Mouse (Mus musculus) mesoderm, embryonic 11.5 days (tissue): Measurements from ENCODE around the gene Sh2d7.
"Not testable (repeated sequence)": the region's sequence is repeated elsewhere in the genome, so short reads cannot be mapped to it uniquely, and the experiment has no call there.

Experiments used
- DNase-seq: peaks from one replicate; pipeline ENCODE4 v3.0.0-alpha.2; 2012; ENCODE audit warnings: low read depth, low spot score

The Sh2d7 gene

GRCm38 (mm10) chr9:54544212-54544953 is 5.6 kb downstream of the Sh2d7 start:
- DNase-seq: no peak

DNA sequence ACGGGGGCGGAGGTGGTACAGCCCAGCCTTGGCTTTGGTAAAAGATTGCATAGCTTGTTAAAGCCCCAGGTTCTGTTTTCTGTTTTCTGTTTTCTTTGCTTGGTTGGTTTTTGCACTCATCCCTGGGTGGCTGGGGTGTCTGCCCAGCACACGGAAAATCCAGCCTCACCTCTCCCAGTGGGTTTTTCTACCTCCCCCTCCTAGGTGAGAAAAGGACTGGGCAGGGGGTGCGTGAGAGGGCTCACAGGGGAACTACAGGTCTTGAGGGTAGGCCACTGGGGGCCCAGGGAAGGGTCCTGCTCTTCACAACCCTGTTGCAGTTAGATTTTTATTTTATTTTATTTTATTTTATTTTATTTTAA is 6.2 kb downstream of the Sh2d7 start:
- DNase-seq: no peak

DNA sequence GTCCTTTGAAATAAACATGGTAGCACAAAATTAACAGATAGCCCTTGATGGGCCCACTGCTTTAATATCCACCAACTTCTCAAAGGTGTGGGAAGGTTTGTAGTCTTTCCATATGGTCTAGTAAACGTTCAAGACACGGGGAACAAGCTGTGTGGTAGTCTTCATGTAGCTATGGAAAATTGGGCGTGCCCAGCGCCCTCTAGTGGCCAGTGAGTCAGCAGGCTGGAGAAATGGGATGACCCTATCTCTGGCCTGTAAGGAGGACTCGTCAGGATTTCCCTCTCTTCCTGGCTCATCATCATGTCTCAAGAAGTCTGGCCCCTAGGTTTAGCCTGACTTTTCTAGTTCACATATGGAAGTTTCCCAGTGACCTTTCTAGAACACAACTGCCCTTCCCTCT is 8.8 kb downstream of the Sh2d7 start:
- peak; percentile 63 for DNase-seq

- DNase-seq: no peak
Observed at GRCm38 (mm10) chr9:54549433-54549832, 10.6 kb downstream of the Sh2d7 start.

DNA sequence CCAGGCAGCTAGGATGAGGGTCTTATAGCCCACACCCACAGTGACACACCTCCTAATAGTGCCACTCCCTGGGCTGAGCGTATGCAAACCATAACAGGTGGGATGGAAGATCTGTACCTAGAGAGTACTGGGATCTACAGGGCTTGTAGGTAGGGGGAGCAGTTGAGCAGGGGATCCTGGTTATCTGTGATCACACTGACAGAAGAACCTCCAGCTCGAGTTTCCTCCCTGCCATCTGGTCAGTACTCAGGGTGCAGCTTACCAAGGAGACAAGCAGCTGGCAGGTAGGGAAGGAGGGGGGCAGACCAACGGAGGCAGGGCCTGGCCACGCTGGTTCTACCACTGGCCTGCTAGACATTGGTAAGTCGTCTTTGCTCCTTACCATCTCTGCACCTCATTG is 13.6 kb downstream of the Sh2d7 start:
- DNase-seq: peak; percentile 25

DNA sequence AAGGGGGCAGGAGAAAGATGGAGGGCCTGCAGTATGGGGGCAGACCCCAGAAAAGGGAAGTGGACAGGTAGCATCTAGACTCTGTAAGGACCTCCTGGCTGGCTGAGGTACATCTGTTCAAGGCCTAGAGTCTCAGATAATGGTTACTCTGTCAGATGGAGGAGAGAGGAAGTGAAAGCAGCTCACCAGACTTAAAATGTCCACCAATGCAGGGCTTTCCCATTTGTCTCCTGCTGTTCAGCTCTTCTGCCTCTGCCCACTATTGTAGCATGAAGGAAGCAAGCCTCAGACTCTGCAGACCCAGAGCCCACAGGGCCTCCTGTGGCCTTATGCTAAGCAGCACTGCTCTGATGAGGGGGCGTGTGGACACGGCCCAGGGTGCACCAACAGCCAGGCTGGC is 16.3 kb downstream of the Sh2d7 start:
- no peak for DNase-seq

DNA sequence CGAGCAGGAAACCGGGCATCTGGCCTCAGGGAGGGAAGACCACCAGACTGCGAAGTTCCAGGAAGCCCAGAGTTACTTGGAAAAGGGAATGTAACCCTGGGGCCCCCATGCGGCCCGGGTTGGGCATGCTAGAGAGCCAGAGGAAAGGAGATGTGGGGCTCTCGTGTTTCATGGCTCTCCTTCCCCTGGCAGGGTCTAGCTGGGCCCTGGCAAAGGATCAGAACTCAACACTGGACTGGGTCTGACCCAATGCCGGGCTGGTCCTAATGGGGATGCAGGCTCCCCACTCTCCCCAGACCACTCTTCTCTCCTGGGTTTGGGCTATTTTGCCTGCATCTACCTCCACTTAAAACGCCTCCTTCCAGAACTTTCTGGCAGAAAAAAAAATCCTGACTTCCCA is 19.9 kb downstream of the Sh2d7 start:
- DNase-seq: no peak

DNA sequence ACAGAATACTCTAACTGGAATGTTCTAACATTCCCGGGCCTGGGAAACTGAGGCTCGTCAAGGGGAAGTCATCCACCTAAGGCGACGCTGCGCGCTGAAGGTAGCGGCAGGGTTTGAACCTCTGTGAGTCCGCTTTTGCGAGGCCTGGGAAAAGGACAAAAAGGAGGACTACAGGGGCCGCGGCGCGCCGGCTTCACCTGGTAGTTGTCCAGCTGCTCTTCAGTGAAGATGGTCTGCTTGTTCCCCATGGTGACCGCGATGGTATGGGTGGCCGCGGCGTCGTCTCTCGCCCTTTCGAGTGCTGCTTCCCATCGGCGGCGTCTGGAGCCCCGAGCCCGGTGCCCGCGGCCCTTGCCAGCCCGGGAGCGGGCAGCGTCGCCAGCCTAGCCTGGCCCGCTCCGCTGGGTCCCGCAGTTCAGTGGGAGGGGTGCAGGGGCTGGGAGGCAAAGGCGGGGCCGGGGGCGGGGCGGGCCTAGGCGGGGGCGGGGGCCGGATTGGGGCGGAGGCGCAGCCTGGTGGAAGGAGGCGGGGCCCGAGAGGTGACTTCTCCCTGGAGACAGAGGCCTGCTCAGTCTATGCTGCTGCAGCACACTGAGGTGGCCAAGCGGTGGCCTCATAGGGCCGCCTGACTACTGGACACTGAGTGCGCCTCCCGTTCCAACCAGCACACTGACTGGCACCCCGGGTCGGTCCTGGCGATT is 21.1 kb downstream of the Sh2d7 start, which contains the start of gene Cib2:
TSS of gene Cib2 (minus strand) at position 448 of the 701 bp plus-strand sequence.
- peak; percentile 82 for DNase-seq

DNA sequence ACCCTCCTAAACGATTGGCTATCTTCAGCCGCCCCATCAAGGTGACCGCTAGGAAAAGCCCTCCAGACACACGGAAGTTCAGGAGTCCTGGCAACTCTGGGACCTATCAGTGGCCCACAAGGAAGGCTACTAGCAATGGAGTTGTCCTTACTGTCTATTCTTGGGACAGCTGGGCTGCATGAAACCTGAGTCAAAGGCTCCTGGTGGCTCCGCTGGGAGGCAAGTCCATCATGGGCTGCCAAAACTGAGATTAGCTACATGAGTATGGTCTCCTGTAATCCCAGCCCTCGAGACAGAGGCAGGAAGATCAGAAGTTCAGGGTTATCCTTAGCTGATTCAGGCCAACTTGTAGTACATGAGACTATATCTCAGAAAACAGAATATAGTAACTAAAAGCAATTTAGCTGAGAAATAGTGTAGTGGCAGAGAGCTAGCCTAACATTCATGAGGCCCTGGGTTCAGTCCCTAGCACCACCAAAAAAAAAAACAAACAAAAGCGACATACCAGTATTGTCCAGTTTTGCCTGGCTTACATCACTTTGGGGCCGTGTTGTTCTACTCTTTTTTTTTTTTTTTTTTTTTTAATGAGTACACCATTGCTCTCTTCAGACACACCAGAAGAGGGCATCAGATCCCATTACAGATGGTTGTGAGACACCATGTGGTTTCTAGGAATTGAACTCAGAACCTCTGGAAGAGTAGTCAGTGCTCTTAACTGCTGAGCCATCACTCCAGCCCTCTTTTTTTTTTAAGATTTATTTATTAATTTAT is 22.2 kb downstream of the Sh2d7 start:
- no peak for DNase-seq

GRCm38 (mm10) chr9:54566958-54567357 is 28.2 kb downstream of the Sh2d7 start:
- DNase-seq: no peak

DNA sequence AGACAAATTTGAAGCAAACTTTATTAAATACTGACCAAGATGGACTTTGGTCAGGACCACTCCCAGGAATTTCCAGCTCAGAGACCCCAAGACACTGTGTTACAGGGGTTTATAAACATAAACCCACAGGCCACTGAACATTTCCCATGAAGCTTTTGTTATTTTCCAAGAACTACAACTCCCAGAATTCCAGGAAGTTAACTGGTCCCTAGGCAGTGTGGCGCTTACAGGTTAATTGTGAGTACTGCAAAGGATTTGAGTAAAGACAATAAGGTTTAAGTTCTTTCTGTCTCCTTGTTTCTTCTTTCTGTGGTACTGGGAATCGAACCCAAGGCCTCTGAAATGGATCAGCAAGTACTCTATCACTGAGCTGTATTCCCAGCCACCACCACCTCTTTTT is 29.9 kb downstream of the Sh2d7 start:
- DNase-seq: no peak

DNA sequence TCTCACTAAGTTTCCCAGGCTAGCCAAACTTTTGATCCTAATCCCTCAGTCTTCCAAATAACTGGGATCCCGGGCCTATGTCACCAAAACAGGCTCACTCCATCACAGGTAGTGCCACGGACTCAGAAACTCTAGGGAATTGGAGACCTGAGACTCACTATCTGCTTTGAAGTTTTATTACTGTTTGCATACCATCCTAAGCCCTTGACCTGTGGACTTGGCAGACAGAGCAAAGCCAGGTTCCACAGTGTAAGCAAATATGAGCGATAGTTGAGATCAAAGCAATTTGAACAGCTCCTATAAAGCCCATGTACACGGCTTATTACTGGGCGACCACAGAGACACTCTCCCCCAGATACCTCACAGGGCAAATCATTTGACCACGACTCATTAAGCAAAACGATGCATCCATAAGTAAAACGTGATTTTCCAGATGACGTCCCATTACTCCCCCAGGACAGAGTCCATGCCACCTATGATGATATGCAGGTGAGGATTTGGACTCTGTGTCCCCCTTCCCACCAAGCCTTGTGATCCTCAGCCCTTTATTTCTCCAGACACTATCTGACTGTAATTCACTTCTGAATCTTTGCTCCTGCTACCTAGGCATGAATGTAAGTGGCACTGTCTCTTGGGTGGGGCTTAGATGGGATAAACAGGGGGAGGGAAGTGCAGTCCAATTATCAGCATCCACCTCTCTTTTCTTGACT is 32.5 kb downstream of the Sh2d7 start:
- no peak for DNase-seq

- no peak for DNase-seq
Observed at GRCm38 (mm10) chr9:54583712-54584111, 44.9 kb downstream of the Sh2d7 start.

GRCm38 (mm10) chr9:54584127-54584526 is 45.3 kb downstream of the Sh2d7 start:
- DNase-seq: not testable (repeated sequence)

DNA sequence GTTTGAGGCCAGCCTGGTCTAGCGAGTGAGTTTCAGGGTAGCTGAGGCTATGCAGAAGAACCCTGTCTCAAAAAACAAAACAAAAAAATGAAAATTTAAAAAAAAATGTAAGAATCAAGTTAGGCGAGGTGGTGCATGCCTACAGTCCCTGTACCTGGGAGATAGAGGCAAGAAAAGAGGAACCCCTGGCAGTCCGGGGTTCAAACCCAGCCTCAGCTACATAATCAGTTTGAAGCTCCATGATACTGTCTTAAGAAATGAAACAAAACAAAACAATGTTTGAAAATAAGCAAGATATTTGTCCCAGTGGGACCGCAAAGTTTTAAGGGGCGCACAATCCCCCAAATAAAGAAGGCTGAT is 47.0 kb downstream of the Sh2d7 start:
- no peak for DNase-seq

GRCm38 (mm10) chr9:54586199-54587061 is 47.6 kb downstream of the Sh2d7 start, which contains the start of gene Idh3a:
Gene Idh3a, plus strand, starts transcription at chr9:54586334.
- peak; percentile 98 for DNase-seq

DNA sequence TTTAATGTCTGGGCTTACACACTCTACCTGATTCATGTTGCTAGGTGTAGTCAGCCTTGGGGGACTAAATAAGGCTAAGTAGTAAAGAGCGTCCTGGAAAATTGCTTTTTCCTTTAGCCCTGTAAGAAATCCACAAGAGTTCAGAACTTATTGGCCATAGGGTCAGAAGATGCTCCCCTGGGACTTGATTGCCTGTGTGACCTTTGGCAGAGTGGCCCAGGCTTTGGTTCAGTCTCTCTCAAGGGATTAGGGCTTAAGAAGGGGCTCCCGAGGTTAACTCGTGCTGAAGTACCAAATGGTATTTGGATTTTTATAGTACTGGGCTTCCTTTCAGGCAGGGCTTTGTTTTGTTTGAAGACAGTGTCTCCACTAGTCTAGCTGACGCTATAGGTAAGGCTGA is 49.1 kb downstream of the Sh2d7 start:
- no peak for DNase-seq

DNA sequence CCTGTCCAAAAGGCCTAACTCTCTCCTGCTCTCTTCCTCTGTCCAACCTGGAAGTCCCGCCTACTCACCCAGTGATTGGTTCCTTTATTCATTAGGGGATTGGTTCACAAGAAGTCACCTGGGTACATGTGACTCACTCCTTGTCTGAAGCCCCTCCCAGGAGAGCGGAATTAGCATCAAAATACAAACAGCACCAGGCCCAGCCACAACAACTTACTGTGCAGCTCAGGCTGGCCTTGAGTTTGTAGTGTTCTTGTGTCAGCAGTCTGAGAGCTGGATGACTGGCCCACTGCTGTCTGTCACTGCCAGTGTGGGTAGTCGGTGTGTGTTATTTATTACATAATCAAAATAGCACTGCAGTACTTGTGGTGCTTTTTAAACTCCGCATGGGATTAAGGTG is 54.9 kb downstream of the Sh2d7 start:
- DNase-seq: not testable (repeated sequence)
